In the genomic region with DNA sequence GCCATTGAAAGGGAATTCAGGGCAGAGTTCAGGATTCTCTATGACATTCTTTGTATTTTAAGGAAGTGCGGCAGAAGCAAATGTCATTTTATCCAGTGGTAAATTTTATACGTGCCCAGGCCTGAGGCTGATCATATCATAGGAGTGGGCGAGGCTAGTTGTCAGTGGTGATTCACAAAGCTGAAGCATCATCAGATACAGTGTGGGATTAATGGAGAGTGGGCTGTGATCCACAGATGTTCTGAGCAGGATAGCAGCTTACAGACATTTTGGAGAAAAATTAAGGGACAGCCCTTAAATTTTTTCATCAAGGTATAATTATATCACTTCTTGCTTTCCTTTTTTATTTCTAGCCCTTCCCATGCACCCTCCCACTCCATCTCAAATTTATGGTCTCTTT, we compare ENCODE assay signal across 18 mouse cellular contexts. TPM values are rescaled to one million over a fixed set of nuclear protein-coding genes. Genes with fewer than 3 reads are reported as not detected.
"Had no signal": no experiment of that assay in that cellular context is flagged by ENCODE, and none has a peak within 500 bp of the region (broad histone marks: within the 10 kb centered on the region; RNA-seq: fewer than 3 reads in every experiment).

No protein-coding gene starts in this region.

- DNase-seq: gastrocnemius, postnatal 14 days; gastrocnemius, postnatal 36 days; heart, adult 11 months; heart, adult 2 months; heart, postnatal 14 days; heart, postnatal 36 days; kidney, adult 11 months; kidney, adult 2 months; kidney, adult 9 months; left cerebral cortex, postnatal 4 days had no signal

- ATAC-seq: hindbrain, postnatal 0 days; intestine, embryonic 16.5 days; liver, embryonic 12.5 days had no signal

RNA-seq across cellular contexts. Expression of a gene that starts 24.2 kb away (rescaled TPM):
- total RNA-seq: gastrocnemius, adult 18-20 months; gastrocnemius, adult 8-10 months; gastrocnemius, postnatal 36 days; hematopoietic stem cell, adult 5-6 weeks; liver, adult 2 months had no signal

RNA-seq across cellular contexts. Expression of a gene that starts 48.7 kb away (rescaled TPM):
- total RNA-seq: gastrocnemius, adult 18-20 months; gastrocnemius, adult 8-10 months; heart, adult 2 months; heart, postnatal 14 days; heart, postnatal 36 days; hematopoietic stem cell, adult 5-6 weeks; left cerebral cortex, postnatal 25 days; left cerebral cortex, postnatal 4 days; liver, adult 2 months had no signal
